Mouse (Mus musculus) lung, postnatal 0 days (tissue): Measurements from ENCODE around the gene Cbr1. TPM values are rescaled to one million over a fixed set of nuclear protein-coding genes. Genes with fewer than 3 reads are reported as not detected.
A peak's percentile ranks its signal among the peaks of the same experiment; 100 is the strongest.

Experiments used
- ATAC-seq: fragments of 200-750 bp; cut with Nextera tagmentation; 2 replicates; pipeline ENCODE4 v1.8.0; 2017; ENCODE audit warnings: moderate library complexity
- DNase-seq: peaks from one replicate; pipeline ENCODE4 v3.0.0-alpha.2; 2016; ENCODE audit warnings: low spot score
- H3K27ac ChIP-seq: fragments of 300-500 bp; sonication (generic); 2 replicates; pipeline ENCODE4 v1.5.1; 2014; ENCODE audit warnings: antibody characterized with exemption, mild to moderate bottlenecking, low read length, mixed read lengths
- H3K27me3 ChIP-seq: fragments of 300-500 bp; sonication (generic); replicated peaks from 2 replicates; pipeline ENCODE4 v1.6.1; 2014; ENCODE audit warnings: low read length, mixed read lengths; ENCODE audit not compliant: insufficient read depth
- H3K36me3 ChIP-seq: fragments of 300-500 bp; sonication (generic); 2 replicates; pipeline ENCODE4 v1.6.1; 2014; ENCODE audit warnings: low read length, mixed read lengths; ENCODE audit not compliant: insufficient read depth
- H3K4me1 ChIP-seq: fragments of 300-500 bp; sonication (generic); 2 replicates; pipeline ENCODE4 v1.6.1; 2014; ENCODE audit warnings: antibody characterized with exemption, low read depth, low read length, mixed read lengths; ENCODE audit not compliant: insufficient read depth
- H3K4me2 ChIP-seq: fragments of 300-500 bp; sonication (generic); replicated peaks from 2 replicates; pipeline ENCODE4 v1.6.1; 2014; ENCODE audit warnings: low read depth, mild to moderate bottlenecking, low read length, moderate library complexity, mixed read lengths
- H3K4me3 ChIP-seq: fragments of 300-500 bp; sonication (generic); 2 replicates; pipeline ENCODE4 v1.5.1; 2014; ENCODE audit warnings: low read depth, low read length
- H3K9ac ChIP-seq: fragments of 300-500 bp; sonication (generic); replicated peaks from 2 replicates; pipeline ENCODE4 v1.6.1; 2014; ENCODE audit warnings: low read depth, mild to moderate bottlenecking
- H3K9me3 ChIP-seq: fragments of 300-500 bp; sonication (generic); 2 replicates; pipeline ENCODE4 v1.6.1; 2016; ENCODE audit warnings: low read length, mixed read lengths
- CTCF ChIP-seq: IDR thresholded peaks from 2 replicates; pipeline ENCODE4 v1.5.1; 2016; ENCODE audit warnings: antibody characterized with exemption, mild to moderate bottlenecking
- EP300 ChIP-seq: IDR thresholded peaks from 2 replicates; pipeline ENCODE4 v1.6.1; 2016; ENCODE audit warnings: antibody characterized with exemption, mild to moderate bottlenecking, control low read depth
- WGBS: fragments of 180-500 bp; shearing (Covaris S2); extraction: QIAGEN DNeasy Blood & Tissue Kit; methylation state at CpG from one replicate; pipeline ENCODE4 v1.1.7; 2014; 5-methylcytosine and 5-hydroxymethylcytosine counted together
- polyA plus RNA-seq: library from polyadenylated mRNA; unstranded; fragments of >200 nt; fragmentation: Nextera tagmentation; extraction: Ambion mirVana; gene quantifications from 2 replicates; pipeline ENCODE4 v1.2.1, GENCODE M21; 2015

Cbr1 gene
- polyA plus RNA-seq, 1 experiment from 2014 or later, result 74.0 TPM

- H3K4me2 ChIP-seq, result no peak overlapping the region
- no peak overlapping the region for H3K4me3 ChIP-seq
- no peak for DNase-seq
- H3K27me3 ChIP-seq, result no peaks in the 10 kb centered on the region
- H3K36me3 ChIP-seq, result no peaks in the 10 kb centered on the region
- H3K27ac ChIP-seq, result no peak overlapping the region
- TF ChIP-seq EP300, result no peak
- TF ChIP-seq CTCF, result no peak
- WGBS, result 67% methylated on average over 5 of the region's 5 CpGs
- H3K9ac ChIP-seq, result no peak overlapping the region
- no peak for ATAC-seq
- no peaks in the 10 kb centered on the region for H3K4me1 ChIP-seq
- no peaks in the 10 kb centered on the region for H3K9me3 ChIP-seq
Measured at GRCm38 (mm10) chr16:93575574-93575973, 30.1 kb upstream of the Cbr1 start.

GRCm38 (mm10) chr16:93576412-93577082 is 29.1 kb upstream of the Cbr1 start:
- H3K27me3 ChIP-seq, result no peaks in the 10 kb centered on the region
- no peaks in the 10 kb centered on the region for H3K9me3 ChIP-seq
- H3K4me2 ChIP-seq, result no peak overlapping the region
- no peak overlapping the region for H3K4me3 ChIP-seq
- no peak overlapping the region for H3K27ac ChIP-seq
- H3K9ac ChIP-seq, result no peak overlapping the region
- no peak for TF ChIP-seq EP300
- peak; percentile 97 for TF ChIP-seq CTCF
- H3K36me3 ChIP-seq, result no peaks in the 10 kb centered on the region
- ATAC-seq (no peak), DNase-seq (peak; percentile 80)
- no peaks in the 10 kb centered on the region for H3K4me1 ChIP-seq
- WGBS, result 26% methylated on average over 14 of the region's 14 CpGs

GRCm38 (mm10) chr16:93578346-93579005 is 27.2 kb upstream of the Cbr1 start:
- H3K36me3 ChIP-seq, result no peaks in the 10 kb centered on the region
- TF ChIP-seq EP300 (no peak), CTCF (no peak)
- no peak for DNase-seq
- H3K9ac ChIP-seq, result no peak overlapping the region
- ATAC-seq, result no peak
- no peak overlapping the region for H3K27ac ChIP-seq
- no peak overlapping the region for H3K4me3 ChIP-seq
- H3K9me3 ChIP-seq, result no peaks in the 10 kb centered on the region
- H3K27me3 ChIP-seq, result no peaks in the 10 kb centered on the region
- WGBS, result 81% methylated on average over 8 of the region's 8 CpGs
- no peak overlapping the region for H3K4me2 ChIP-seq
- H3K4me1 ChIP-seq, result no peaks in the 10 kb centered on the region

GRCm38 (mm10) chr16:93581125-93581524 is 24.5 kb upstream of the Cbr1 start:
- Histone ChIP-seq H3K4me1 (no peaks in the 10 kb centered on the region), H3K27me3 (no peaks in the 10 kb centered on the region), H3K9me3 (no peaks in the 10 kb centered on the region), H3K36me3 (no peaks in the 10 kb centered on the region), H3K4me3 (no peak overlapping the region), H3K9ac (no peak overlapping the region), H3K4me2 (no peak overlapping the region), H3K27ac (peak overlapping the region; percentile 28; the same call in 1 of the 2 replicates)
- ATAC-seq (peak; percentile 96), DNase-seq (peak; percentile 90)
- WGBS, result 38% methylated on average over 6 of the region's 6 CpGs
- no peak for TF ChIP-seq CTCF
- TF ChIP-seq EP300, result peak; percentile 84

- Histone ChIP-seq H3K27me3 (no peaks in the 10 kb centered on the region), H3K27ac (no peak overlapping the region), H3K4me1 (no peaks in the 10 kb centered on the region), H3K36me3 (no peaks in the 10 kb centered on the region), H3K9me3 (no peaks in the 10 kb centered on the region), H3K4me3 (no peak overlapping the region), H3K9ac (no peak overlapping the region), H3K4me2 (no peak overlapping the region)
- no peak for ATAC-seq
- no peak for DNase-seq
- TF ChIP-seq EP300 (no peak), CTCF (no peak)
- 78% methylated on average over 24 of the region's 24 CpGs for WGBS
Measured at GRCm38 (mm10) chr16:93584976-93585702, 20.5 kb upstream of the Cbr1 start.

- 84% methylated on average over 9 of the region's 9 CpGs for WGBS
- Histone ChIP-seq H3K4me1 (no peaks in the 10 kb centered on the region), H3K36me3 (no peaks in the 10 kb centered on the region), H3K9ac (no peak overlapping the region), H3K4me3 (no peak overlapping the region), H3K27me3 (no peaks in the 10 kb centered on the region), H3K27ac (no peak overlapping the region), H3K9me3 (no peaks in the 10 kb centered on the region), H3K4me2 (no peak overlapping the region)
- ATAC-seq, result no peak
- TF ChIP-seq CTCF (no peak), EP300 (no peak)
- no peak for DNase-seq
Measured at GRCm38 (mm10) chr16:93585703-93586205, 19.9 kb upstream of the Cbr1 start.
